Mouse (Mus musculus): ENCODE data around the gene Gm5136. TPM values are rescaled to one million over a fixed set of nuclear protein-coding genes. Genes with fewer than 3 reads are reported as not detected.

Gm5136 gene
- polyA plus RNA-seq, 1 experiment from 2014 or later = 0.12 TPM

DNA sequence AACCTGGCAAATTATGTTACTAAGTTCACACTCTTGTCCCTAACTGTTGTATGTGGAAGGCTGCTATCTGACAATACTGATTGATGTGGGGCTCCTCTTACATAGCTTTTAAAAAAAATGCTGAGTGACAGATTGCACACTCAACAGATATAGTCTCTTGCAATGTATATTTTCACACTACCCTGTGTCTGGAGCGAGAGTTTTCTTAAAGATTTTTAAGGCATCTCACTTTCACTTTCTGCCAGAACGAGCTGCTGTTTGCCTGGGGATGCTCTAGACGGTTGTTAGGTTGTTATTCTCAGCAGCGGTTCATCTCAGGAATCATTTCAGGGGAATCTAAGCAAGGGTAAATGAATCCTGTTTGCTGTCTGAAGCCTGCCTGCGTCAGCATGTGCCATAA lies 2.9 kb downstream of the Gm5136 start:
- peaks cover 6% of the 10 kb centered on the region for H3K4me1 ChIP-seq (ENCODE audit: control insufficient read depth, insufficient read depth, low read length)
- H3K36me3 ChIP-seq (ENCODE audit: control insufficient read depth, insufficient read depth, low read length) = no peaks in the 10 kb centered on the region
- no peak for DNase-seq (ENCODE audit: low spot score, missing footprints)
- no peak overlapping the region for H3K9ac ChIP-seq (ENCODE audit: low read length)
- H3K9me3 ChIP-seq (ENCODE audit: control insufficient read depth, low read length) = no peaks in the 10 kb centered on the region; the same call in 1 of the 2 replicates
- no peak overlapping the region for H3K4me2 ChIP-seq
- H3K27ac ChIP-seq (ENCODE audit: low read depth, low read length) = no peak overlapping the region
- no peak for ATAC-seq (ENCODE audit: low FRiP score)
- H3K27me3 ChIP-seq (ENCODE audit: control insufficient read depth, insufficient read depth, low read length) = no peaks in the 10 kb centered on the region
- WGBS = 82% methylated on average over 5 of the region's 5 CpGs
- H3K4me3 ChIP-seq (ENCODE audit: low read depth, low read length) = no peak overlapping the region

DNA sequence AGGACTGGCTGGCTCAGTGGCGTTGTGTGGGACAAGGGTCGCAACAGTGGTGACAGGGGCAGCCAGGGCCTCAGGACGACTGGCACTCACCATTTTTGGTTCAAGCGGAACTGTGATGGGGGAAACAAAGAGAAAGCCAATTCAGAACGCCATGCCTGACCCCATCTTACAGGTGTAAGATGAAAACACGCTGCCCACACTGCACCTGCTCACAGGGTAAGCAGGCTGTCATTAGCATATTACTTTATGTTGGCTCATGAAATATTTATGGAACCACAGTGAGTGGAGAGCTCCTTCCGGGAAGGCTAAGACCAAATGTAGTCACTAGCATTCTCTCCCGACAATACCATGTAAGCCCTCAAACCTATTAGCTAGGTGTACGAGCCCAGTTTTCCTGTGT lies 9.0 kb downstream of the Gm5136 start:
- Histone ChIP-seq H3K4me2 (no peak overlapping the region), H3K9me3 (ENCODE audit: control insufficient read depth, low read length) (no peaks in the 10 kb centered on the region), H3K27me3 (ENCODE audit: control insufficient read depth, insufficient read depth, low read length) (no peaks in the 10 kb centered on the region), H3K27ac (ENCODE audit: low read depth, low read length) (no peak overlapping the region), H3K9ac (ENCODE audit: low read length) (no peak overlapping the region), H3K36me3 (ENCODE audit: control insufficient read depth, insufficient read depth, low read length) (no peaks in the 10 kb centered on the region), H3K4me3 (ENCODE audit: low read depth, low read length) (no peak overlapping the region), H3K4me1 (ENCODE audit: control insufficient read depth, insufficient read depth, low read length) (no peaks in the 10 kb centered on the region)
- peak; percentile 85 for DNase-seq (ENCODE audit: low spot score, missing footprints)
- WGBS = 59% methylated on average over 9 of the region's 9 CpGs
- peak; percentile 74 for ATAC-seq (ENCODE audit: low FRiP score)

DNA sequence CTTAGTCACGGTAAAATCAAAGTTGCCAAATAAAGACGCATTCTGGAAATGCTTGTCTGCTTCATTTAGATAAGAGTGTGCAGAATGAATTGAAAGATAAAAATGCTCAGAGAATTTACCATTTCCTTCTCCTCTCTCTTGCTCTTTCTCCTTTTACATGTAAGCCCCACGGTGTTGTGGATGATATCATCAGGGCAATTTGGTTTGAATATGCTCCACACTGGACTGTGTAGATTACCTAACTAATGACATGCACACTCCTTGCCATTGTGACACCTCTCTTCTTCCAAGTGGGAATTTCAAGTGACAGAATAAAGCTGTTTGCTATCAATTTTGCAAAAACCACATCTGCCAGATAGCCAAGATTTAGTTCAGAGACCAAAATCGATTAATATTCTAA lies 13.3 kb downstream of the Gm5136 start:
- Histone ChIP-seq H3K4me1 (ENCODE audit: control insufficient read depth, insufficient read depth, low read length) (no peaks in the 10 kb centered on the region), H3K4me2 (no peak overlapping the region), H3K27me3 (ENCODE audit: control insufficient read depth, insufficient read depth, low read length) (no peaks in the 10 kb centered on the region), H3K9ac (ENCODE audit: low read length) (no peak overlapping the region), H3K36me3 (ENCODE audit: control insufficient read depth, insufficient read depth, low read length) (no peaks in the 10 kb centered on the region), H3K4me3 (ENCODE audit: low read depth, low read length) (no peak overlapping the region), H3K9me3 (ENCODE audit: control insufficient read depth, low read length) (no peaks in the 10 kb centered on the region), H3K27ac (ENCODE audit: low read depth, low read length) (no peak overlapping the region)
- ATAC-seq (ENCODE audit: low FRiP score) = 0 out of 2 replicates have a peak, but pooled peaks have one; percentile 30
- DNase-seq (ENCODE audit: low spot score, missing footprints) = no peak
- 76% methylated on average over 4 of the region's 4 CpGs for WGBS

DNA sequence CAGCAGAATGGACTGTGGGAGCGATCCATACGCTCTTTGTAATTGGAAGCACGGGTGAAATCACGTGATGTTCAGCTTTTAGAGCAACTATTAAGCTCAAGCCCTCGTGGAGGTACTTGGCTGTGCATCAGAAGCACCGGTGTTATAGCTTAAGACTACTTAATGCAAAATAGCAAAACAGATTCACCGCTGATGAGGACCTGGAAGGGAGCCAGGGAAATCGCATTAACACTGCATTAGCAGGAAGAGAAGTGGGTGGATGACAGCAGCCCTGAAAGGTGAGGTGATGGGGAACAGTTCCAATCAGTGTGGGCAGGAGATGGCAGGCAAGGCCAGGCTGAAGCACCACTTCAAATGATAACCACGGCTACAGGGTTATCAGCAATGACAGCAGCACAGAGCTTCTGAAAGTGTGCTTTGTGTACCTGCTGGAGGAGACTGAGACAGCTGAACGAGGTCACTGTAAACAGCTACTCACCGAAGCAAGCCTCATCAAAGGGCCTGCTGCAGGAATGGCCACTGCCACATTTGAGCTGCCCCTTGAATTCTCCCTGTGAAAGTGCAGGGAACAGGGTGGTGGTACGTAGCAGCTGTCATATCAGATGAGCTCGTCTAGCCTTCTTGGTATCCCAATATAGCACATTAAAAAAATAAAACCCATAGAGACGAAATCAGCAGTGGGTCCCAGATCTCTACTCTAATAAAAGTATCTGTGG lies 20.1 kb downstream of the Gm5136 start:
- DNase-seq (ENCODE audit: low spot score, missing footprints) (no peak), ATAC-seq (ENCODE audit: low FRiP score) (0 out of 2 replicates have a peak, but pooled peaks have one; percentile 16)
- Histone ChIP-seq H3K36me3 (ENCODE audit: control insufficient read depth, insufficient read depth, low read length) (no peaks in the 10 kb centered on the region), H3K4me3 (ENCODE audit: low read depth, low read length) (no peak overlapping the region), H3K4me1 (ENCODE audit: control insufficient read depth, insufficient read depth, low read length) (no peaks in the 10 kb centered on the region), H3K4me2 (no peak overlapping the region), H3K9ac (ENCODE audit: low read length) (no peak overlapping the region), H3K9me3 (ENCODE audit: control insufficient read depth, low read length) (no peaks in the 10 kb centered on the region), H3K27me3 (ENCODE audit: control insufficient read depth, insufficient read depth, low read length) (no peaks in the 10 kb centered on the region), H3K27ac (ENCODE audit: low read depth, low read length) (no peak overlapping the region)
- WGBS = 79% methylated on average over 14 of the region's 14 CpGs

DNA sequence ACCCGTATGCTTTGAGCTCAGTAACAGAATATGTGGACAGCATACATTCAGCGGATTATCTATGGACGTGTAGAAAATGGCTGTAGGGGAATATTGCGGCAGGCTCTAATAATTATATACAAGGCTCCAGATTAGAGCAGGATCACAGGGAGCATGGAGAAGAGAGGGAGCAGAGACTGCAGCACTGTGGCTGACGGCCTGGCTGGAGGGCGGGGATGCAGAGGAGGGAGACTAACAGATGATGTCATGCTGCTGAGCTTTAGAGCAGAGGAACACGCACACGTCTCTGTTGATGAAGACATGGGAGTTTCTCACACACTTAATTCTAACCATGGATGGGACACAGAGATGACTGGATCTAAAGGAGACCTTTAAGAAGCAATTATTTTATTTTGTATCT lies 22.9 kb downstream of the Gm5136 start:
- WGBS = 88% methylated on average over 8 of the region's 8 CpGs
- no peak for ATAC-seq (ENCODE audit: low FRiP score)
- H3K27ac ChIP-seq (ENCODE audit: low read depth, low read length) = no peak overlapping the region

DNA sequence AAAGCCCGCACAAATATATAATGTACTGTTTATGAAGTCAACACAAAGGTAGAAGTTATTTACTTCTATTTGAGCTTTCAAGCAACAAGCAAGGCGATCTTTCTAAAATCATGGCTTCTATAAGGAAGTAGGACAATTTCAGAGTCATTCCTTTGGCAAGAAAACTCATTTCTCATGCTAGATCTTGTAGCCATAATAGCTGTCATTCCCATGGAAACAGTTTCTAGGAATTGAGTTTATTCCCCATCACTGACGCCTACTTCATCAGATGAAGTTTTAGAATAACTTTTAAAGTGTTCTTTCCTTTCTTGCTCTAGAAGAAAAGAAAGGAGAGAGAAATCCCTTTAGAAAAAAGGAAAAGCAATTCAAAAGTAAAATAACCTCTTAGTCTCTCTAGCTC lies 31.0 kb downstream of the Gm5136 start:
- Histone ChIP-seq H3K27me3 (ENCODE audit: control insufficient read depth, insufficient read depth, low read length) (no peaks in the 10 kb centered on the region), H3K4me2 (no peak overlapping the region), H3K27ac (ENCODE audit: low read depth, low read length) (no peak overlapping the region), H3K9me3 (ENCODE audit: control insufficient read depth, low read length) (no peaks in the 10 kb centered on the region), H3K36me3 (ENCODE audit: control insufficient read depth, insufficient read depth, low read length) (no peaks in the 10 kb centered on the region), H3K4me1 (ENCODE audit: control insufficient read depth, insufficient read depth, low read length) (no peaks in the 10 kb centered on the region), H3K4me3 (ENCODE audit: low read depth, low read length) (no peak overlapping the region), H3K9ac (ENCODE audit: low read length) (no peak overlapping the region)
- DNase-seq (ENCODE audit: low spot score, missing footprints) (no peak), ATAC-seq (ENCODE audit: low FRiP score) (no peak)
- WGBS = 90% methylated on average over 3 of the region's 3 CpGs

More for the DNA sequence above, 22.9 kb downstream of the Gm5136 start:
- Histone ChIP-seq H3K9me3 (ENCODE audit: control insufficient read depth, low read length) (no peaks in the 10 kb centered on the region), H3K4me3 (ENCODE audit: low read depth, low read length) (no peak overlapping the region), H3K36me3 (ENCODE audit: control insufficient read depth, insufficient read depth, low read length) (no peaks in the 10 kb centered on the region), H3K4me1 (ENCODE audit: control insufficient read depth, insufficient read depth, low read length) (no peaks in the 10 kb centered on the region), H3K9ac (ENCODE audit: low read length) (no peak overlapping the region), H3K27me3 (ENCODE audit: control insufficient read depth, insufficient read depth, low read length) (no peaks in the 10 kb centered on the region), H3K4me2 (no peak overlapping the region)
- DNase-seq (ENCODE audit: low spot score, missing footprints) = no peak

DNA sequence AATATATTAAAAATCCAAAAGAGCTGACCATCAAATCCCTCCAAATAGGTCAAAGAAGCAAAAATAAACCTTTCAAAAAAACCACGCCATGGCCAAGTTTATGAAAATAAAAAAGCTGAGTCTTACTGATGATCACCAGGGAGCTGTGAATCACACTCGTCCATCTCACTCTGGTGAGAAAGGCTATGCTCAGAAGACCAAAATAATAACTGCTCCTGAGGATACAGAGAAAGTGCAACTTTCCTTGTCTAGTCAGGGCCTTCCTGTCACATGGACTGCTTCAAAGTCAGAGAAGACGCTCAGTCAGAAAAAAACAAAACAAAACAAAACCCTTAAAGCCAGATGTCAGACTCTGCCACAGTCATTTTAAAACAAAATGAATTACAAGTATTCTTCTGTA lies 39.7 kb downstream of the Gm5136 start:
- ATAC-seq (ENCODE audit: low FRiP score) (no peak), DNase-seq (ENCODE audit: low spot score, missing footprints) (no peak)
- Histone ChIP-seq H3K27ac (ENCODE audit: low read depth, low read length) (no peak overlapping the region), H3K27me3 (ENCODE audit: control insufficient read depth, insufficient read depth, low read length) (no peaks in the 10 kb centered on the region), H3K4me1 (ENCODE audit: control insufficient read depth, insufficient read depth, low read length) (no peaks in the 10 kb centered on the region), H3K9me3 (ENCODE audit: control insufficient read depth, low read length) (no peaks in the 10 kb centered on the region), H3K36me3 (ENCODE audit: control insufficient read depth, insufficient read depth, low read length) (no peaks in the 10 kb centered on the region), H3K9ac (ENCODE audit: low read length) (no peak overlapping the region), H3K4me3 (ENCODE audit: low read depth, low read length) (no peak overlapping the region), H3K4me2 (no peak overlapping the region)
- WGBS = 79% methylated on average over 3 of the region's 3 CpGs

DNA sequence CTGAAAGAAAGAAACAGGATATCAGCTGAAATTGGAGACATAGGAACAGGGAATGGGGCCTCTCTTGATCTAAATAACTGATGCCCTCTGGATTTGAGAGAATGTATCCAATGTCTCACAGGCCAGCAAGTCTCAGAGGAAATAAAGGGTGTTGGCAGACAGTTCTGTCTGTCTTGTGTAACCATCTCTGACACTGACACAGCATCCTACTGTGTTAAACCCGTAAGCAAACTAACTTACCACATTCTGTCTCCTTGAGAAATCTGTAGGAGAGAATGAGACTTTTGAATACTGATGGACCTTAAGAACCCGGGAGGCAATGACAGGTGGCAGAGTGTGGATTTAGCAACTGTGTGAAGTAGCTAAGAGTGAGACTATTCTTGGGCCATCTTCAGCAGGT lies 41.7 kb downstream of the Gm5136 start:
- Histone ChIP-seq H3K27me3 (ENCODE audit: control insufficient read depth, insufficient read depth, low read length) (no peaks in the 10 kb centered on the region), H3K9me3 (ENCODE audit: control insufficient read depth, low read length) (no peaks in the 10 kb centered on the region), H3K4me2 (no peak overlapping the region), H3K36me3 (ENCODE audit: control insufficient read depth, insufficient read depth, low read length) (no peaks in the 10 kb centered on the region), H3K4me1 (ENCODE audit: control insufficient read depth, insufficient read depth, low read length) (no peaks in the 10 kb centered on the region), H3K9ac (ENCODE audit: low read length) (no peak overlapping the region), H3K4me3 (ENCODE audit: low read depth, low read length) (no peak overlapping the region), H3K27ac (ENCODE audit: low read depth, low read length) (no peak overlapping the region)
- DNase-seq (ENCODE audit: low spot score, missing footprints) (no peak), ATAC-seq (ENCODE audit: low FRiP score) (no peak)
- 67% methylated on average over 2 of the region's 2 CpGs for WGBS

DNA sequence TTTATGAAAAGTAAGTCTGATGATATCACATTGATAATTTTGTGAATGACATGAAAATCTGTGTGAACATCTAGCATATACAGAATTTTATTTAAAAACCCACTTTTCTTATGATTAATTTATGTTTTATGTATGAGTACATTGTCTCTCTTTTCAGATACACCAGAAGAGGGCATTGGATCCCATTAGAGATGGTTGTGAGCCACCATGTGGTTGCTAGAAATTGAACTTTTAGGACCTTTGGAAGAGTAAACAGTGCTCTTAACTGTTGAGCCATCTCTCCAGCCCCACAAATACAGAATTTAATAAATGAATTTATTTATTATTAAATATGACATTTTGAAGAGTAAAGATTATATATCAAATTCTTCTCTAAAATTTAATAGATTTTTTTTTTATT lies 42.3 kb downstream of the Gm5136 start:
- no peaks in the 10 kb centered on the region for H3K9me3 ChIP-seq (ENCODE audit: control insufficient read depth, low read length)
- H3K4me1 ChIP-seq (ENCODE audit: control insufficient read depth, insufficient read depth, low read length) = no peaks in the 10 kb centered on the region
- H3K27me3 ChIP-seq (ENCODE audit: control insufficient read depth, insufficient read depth, low read length) = no peaks in the 10 kb centered on the region
- no peak overlapping the region for H3K27ac ChIP-seq (ENCODE audit: low read depth, low read length)
- no peak overlapping the region for H3K4me2 ChIP-seq
- DNase-seq (ENCODE audit: low spot score, missing footprints) (no peak), ATAC-seq (ENCODE audit: low FRiP score) (no peak)
- no peak overlapping the region for H3K9ac ChIP-seq (ENCODE audit: low read length)
- no peak overlapping the region for H3K4me3 ChIP-seq (ENCODE audit: low read depth, low read length)
- H3K36me3 ChIP-seq (ENCODE audit: control insufficient read depth, insufficient read depth, low read length) = no peaks in the 10 kb centered on the region

All from midbrain, embryonic 11.5 days (tissue).